Mouse (Mus musculus): ENCODE measurements around the gene Gm20388.

GRCm38 (mm10) chr8:120495461-120495860, 584.8 kb downstream of the Gm20388 start:
- TF ChIP-seq POLR2A (IDR thresholded peaks at IDR 0.05; ENCODE audit: low read depth, low read length): no peak
- TF ChIP-seq CTCF (conservative IDR thresholded peaks at IDR 0.05; ENCODE audit: insufficient read depth, insufficient read length, low read depth, low read length): no peak

Measured in kidney, adult 2 months (tissue).